Mouse (Mus musculus): ENCODE measurements around the gene Prg2.

Gene Prg2

GRCm38 (mm10) chr2:85029897-85030296, 49.6 kb downstream of the Prg2 start:
- no peak for DNase-seq (ENCODE audit: low read depth, low spot score)

- no peak for DNase-seq (ENCODE audit: low read depth, low spot score)
These were observed 50.7 kb downstream of the Prg2 start for GRCm38 (mm10) chr2:85030989-85031388.

- no peak for DNase-seq (ENCODE audit: low read depth, low spot score)
These were observed 52.9 kb downstream of the Prg2 start for GRCm38 (mm10) chr2:85033121-85033520.

Data from embryo, embryonic 11.5 days (tissue).